Mouse (Mus musculus): ENCODE results near the gene Lmo2. TPM values are rescaled to one million over a fixed set of nuclear protein-coding genes. Genes with fewer than 3 reads are reported as not detected.

The Lmo2 gene
- total and polyA plus RNA-seq, 3 experiments, result 43.3 to 108 (median 63.6) TPM

GRCm38 (mm10) chr2:103934270-103934669, 23.5 kb upstream of the Lmo2 start:
- TF ChIP-seq BHLHE40 (IDR thresholded peaks at IDR 0.05; ENCODE audit: low read depth, low read length), result peak; percentile 40; the same call in 1 of the 2 replicates
- 0 out of 2 replicates have a peak, but pooled peaks have one; percentile 13 for TF ChIP-seq EP300 (IDR thresholded peaks at IDR 0.05; ENCODE audit: low read length)
- no peak; the same call in 1 of the 2 replicates for TF ChIP-seq HCFC1 (IDR thresholded peaks at IDR 0.05; ENCODE audit: low read depth, low read length)
- TF ChIP-seq ETS1 (conservative IDR thresholded peaks at IDR 0.05; ENCODE audit: low read depth, low read length), result 0 out of 2 replicates have a peak, but pooled peaks have one; percentile 7
- TF ChIP-seq ELF1 (IDR thresholded peaks at IDR 0.05; ENCODE audit: low read depth, low read length), result no peak
- peak; percentile 81 for TF ChIP-seq MYC (IDR thresholded peaks at IDR 0.05; ENCODE audit: low read depth, low read length)
- peak; percentile 42; the same call in 1 of the 2 replicates for TF ChIP-seq MXI1 (IDR thresholded peaks at IDR 0.05; ENCODE audit: low read depth, low read length)
- dilution Hi-C loops (cut with MboI; ENCODE audit: extremely low pct_ligation_motif_present, extremely low pct_unique_long_range_greater_than_20kb, low sequenced_read_pairs) (no loop called here), in situ Hi-C loops (cut with MboI; ENCODE audit: low pct_ligation_motif_present, low pct_unique_long_range_greater_than_20kb, low sequenced_read_pairs) (no loop called here)
- H3K4me3 ChIP-seq (replicated peaks in 1 of 3; ENCODE audit: low read depth in 2 of 3, low read length in 2 of 3, poor library complexity in 1 of 3), result no peak overlapping the region
- no peaks in the 10 kb centered on the region for H3K36me3 ChIP-seq (replicated peaks in 1 of 2; ENCODE audit: control insufficient read depth in 1 of 2, insufficient read depth in 1 of 2, low read length in 1 of 2)
- H3K4me2 ChIP-seq (ENCODE audit: insufficient read depth, low read depth, poor library complexity, severe bottlenecking), result no peak overlapping the region
- H3K27me3 ChIP-seq (replicated peaks), result no peaks in the 10 kb centered on the region
- DNase-seq (ENCODE audit: extremely low read depth), result peak; percentile 50
- H3K79me2 ChIP-seq (replicated peaks; ENCODE audit: control insufficient read depth, extremely low read depth, insufficient read depth, poor library complexity, severe bottlenecking), result no peaks in the 10 kb centered on the region
- peaks cover 36 to 64% of the 10 kb centered on the region in 2 experiments for H3K4me1 ChIP-seq (ENCODE audit: control insufficient read depth in 1 of 2, insufficient read depth in 2 of 2)
- no peak overlapping the region for H3K9ac ChIP-seq (ENCODE audit: insufficient read depth, low read depth)
- H3K27ac ChIP-seq (ENCODE audit: insufficient read depth, low read depth), result no peak overlapping the region
- no peaks in the 10 kb centered on the region for H3K9me3 ChIP-seq (replicated peaks; ENCODE audit: low read length)

DNA sequence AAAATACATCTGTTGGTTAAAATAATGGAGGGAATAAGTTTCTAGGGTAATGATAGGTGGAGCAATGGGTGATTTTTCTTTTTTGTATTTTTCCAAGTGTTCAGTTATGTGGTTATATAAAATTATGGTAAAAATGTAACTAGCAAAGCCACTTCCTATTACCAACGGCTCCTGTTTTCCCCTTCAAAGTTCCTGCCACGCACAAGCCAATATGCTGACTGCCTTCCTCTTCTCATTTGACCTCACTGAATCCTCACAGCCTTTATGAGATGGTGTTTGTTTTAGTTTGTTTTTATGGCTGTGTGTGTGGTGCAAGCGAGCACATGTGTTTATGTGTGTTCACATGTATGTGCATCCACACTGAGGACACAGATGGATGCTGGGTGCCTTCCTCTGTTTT, 23.1 kb upstream of the Lmo2 start:
- Histone ChIP-seq H3K4me1 (ENCODE audit: control insufficient read depth in 1 of 2, insufficient read depth in 2 of 2) (peaks cover 38 to 68% of the 10 kb centered on the region in 2 experiments), H3K9ac (ENCODE audit: insufficient read depth, low read depth) (no peak overlapping the region), H3K9me3 (replicated peaks; ENCODE audit: low read length) (no peaks in the 10 kb centered on the region), H3K27ac (ENCODE audit: insufficient read depth, low read depth) (no peak overlapping the region), H3K27me3 (replicated peaks) (no peaks in the 10 kb centered on the region), H3K36me3 (replicated peaks in 1 of 2; ENCODE audit: control insufficient read depth in 1 of 2, insufficient read depth in 1 of 2, low read length in 1 of 2) (no peaks in the 10 kb centered on the region), H3K4me3 (replicated peaks in 1 of 3; ENCODE audit: low read depth in 2 of 3, low read length in 2 of 3, poor library complexity in 1 of 3) (no peak overlapping the region), H3K79me2 (replicated peaks; ENCODE audit: control insufficient read depth, extremely low read depth, insufficient read depth, poor library complexity, severe bottlenecking) (no peaks in the 10 kb centered on the region), H3K4me2 (ENCODE audit: insufficient read depth, low read depth, poor library complexity, severe bottlenecking) (no peak overlapping the region)
- dilution Hi-C loops (cut with MboI; ENCODE audit: extremely low pct_ligation_motif_present, extremely low pct_unique_long_range_greater_than_20kb, low sequenced_read_pairs) (no loop called here), in situ Hi-C loops (cut with MboI; ENCODE audit: low pct_ligation_motif_present, low pct_unique_long_range_greater_than_20kb, low sequenced_read_pairs) (no loop called here)
- TF ChIP-seq TCF12 (IDR thresholded peaks at IDR 0.05; ENCODE audit: low read depth, low read length) (no peak), UBTF (IDR thresholded peaks at IDR 0.05; ENCODE audit: low read depth, low read length) (no peak), MAZ (IDR thresholded peaks at IDR 0.05; ENCODE audit: low read depth, low read length) (no peak), BHLHE40 (IDR thresholded peaks at IDR 0.05; ENCODE audit: low read depth, low read length) (no peak), USF1 (IDR thresholded peaks at IDR 0.05; ENCODE audit: low read depth, low read length) (no peak), GABPA (IDR thresholded peaks at IDR 0.05; ENCODE audit: insufficient replicate concordance, low read depth, low read length) (no peak), HCFC1 (IDR thresholded peaks at IDR 0.05; ENCODE audit: low read depth, low read length) (no peak), MYC (IDR thresholded peaks at IDR 0.05; ENCODE audit: low read depth, low read length) (no peak), NRF1 (IDR thresholded peaks at IDR 0.05; ENCODE audit: low read depth, low read length) (no peak), E2F4 (IDR thresholded peaks at IDR 0.05; ENCODE audit: insufficient replicate concordance, low read depth, low read length) (no peak), CTCF (conservative IDR thresholded peaks at IDR 0.05 in 1 of 2, IDR thresholded peaks at IDR 0.05 in 1 of 2; ENCODE audit: low read depth in 2 of 2, low read length in 2 of 2) (no peak), JUN (IDR thresholded peaks at IDR 0.05; ENCODE audit: insufficient read depth, low read depth, low read length) (no peak), PAX5 (IDR thresholded peaks at IDR 0.05; ENCODE audit: low read length) (no peak), USF2 (conservative IDR thresholded peaks at IDR 0.05; ENCODE audit: low read depth, low read length) (no peak), RAD21 (IDR thresholded peaks at IDR 0.05; ENCODE audit: low read depth, low read length) (no peak), IRF4 (IDR thresholded peaks at IDR 0.05; ENCODE audit: low read depth, low read length) (no peak), JUND (conservative IDR thresholded peaks at IDR 0.05; ENCODE audit: low read depth, low read length) (no peak), MAFK (IDR thresholded peaks at IDR 0.05; ENCODE audit: insufficient replicate concordance, low read length) (no peak), MAX (IDR thresholded peaks at IDR 0.05; ENCODE audit: low read length) (no peak)
- DNase-seq (ENCODE audit: extremely low read depth), result no peak
